Mouse (Mus musculus): ENCODE measurements at regions not wholly inside any gene's neighbourhood (a gene's known extent, or its start where the extent isn't known, plus 50 kb on each side); places are given as distances from the start of the nearest gene placed in this dataset.
"Not testable (repeated sequence)": the region's sequence is repeated elsewhere in the genome, so short reads cannot be mapped to it uniquely, and the experiment has no call there.

DNA sequence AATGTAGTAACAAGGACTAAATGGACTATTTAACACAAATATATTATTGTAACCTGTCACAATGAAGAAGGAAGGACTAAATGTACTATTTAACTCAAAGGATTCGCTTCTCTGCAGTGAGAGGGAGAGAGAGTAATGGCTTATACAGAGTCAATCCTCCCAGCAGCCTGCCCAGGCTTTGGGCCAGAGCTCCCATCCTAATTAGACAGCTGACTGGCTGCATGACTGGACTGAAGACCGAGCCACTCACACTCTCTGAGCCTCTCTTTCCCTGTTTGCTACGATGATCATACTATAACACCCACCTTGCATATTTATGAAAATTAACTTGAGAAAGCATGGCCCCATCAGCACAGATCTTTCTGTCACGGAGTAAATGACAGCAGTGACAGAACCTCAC, 360.7 kb upstream of the Cwc22 start:
- H3K27me3 ChIP-seq (ENCODE audit: insufficient read depth, low read length), result no peaks in the 10 kb centered on the region
- H3K36me3 ChIP-seq (replicated peaks), result no peaks in the 10 kb centered on the region
- H3K4me3 ChIP-seq (ENCODE audit: low read depth, low read length), result no peak overlapping the region
- TF ChIP-seq GATA1 (IDR thresholded peaks at IDR 0.05; ENCODE audit: borderline replicate concordance, low read length) (no peak), GATA2 (IDR thresholded peaks at IDR 0.05; ENCODE audit: borderline replicate concordance, low read depth, low read length) (no peak), POLR2AphosphoS5 (IDR thresholded peaks at IDR 0.05; ENCODE audit: insufficient replicate concordance, low read depth, low read length) (no peak), TAL1 (conservative IDR thresholded peaks at IDR 0.05; ENCODE audit: low read depth, low read length) (no peak), CTCF (IDR thresholded peaks at IDR 0.05; ENCODE audit: low read depth, low read length) (no peak)
- H3K4me1 ChIP-seq (ENCODE audit: insufficient read depth, low read depth, low read length), result no peaks in the 10 kb centered on the region
- ATAC-seq (ENCODE audit: extremely low read depth, insufficient number of reproducible peaks, low FRiP score, poor library complexity, severe bottlenecking) (no peak), DNase-seq (ENCODE audit: low spot score) (no peak)
- no peaks in the 10 kb centered on the region for H3K9me3 ChIP-seq (replicated peaks)

DNA sequence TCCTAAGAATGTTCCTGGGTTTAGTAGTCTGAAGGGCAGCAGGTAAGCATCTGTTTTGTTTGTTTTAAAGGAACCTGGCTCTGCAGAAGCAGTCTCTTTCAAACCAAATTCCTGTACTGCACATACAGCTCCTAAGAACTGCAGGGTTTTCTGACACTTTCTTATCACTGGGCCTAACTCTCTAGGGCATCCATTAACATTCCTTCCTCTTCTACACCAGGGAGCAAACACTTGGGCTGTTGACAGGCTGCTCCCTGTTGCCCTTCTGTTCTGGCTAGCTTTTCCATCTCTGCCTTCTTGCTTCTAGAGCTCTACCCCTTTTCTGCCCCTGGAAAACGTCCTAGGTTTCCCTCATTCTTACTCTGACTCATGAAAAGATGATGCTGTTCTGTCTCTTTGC, 345.5 kb upstream of the Cwc22 start:
- H3K4me3 ChIP-seq (ENCODE audit: low read depth, low read length), result no peak overlapping the region
- H3K27me3 ChIP-seq (ENCODE audit: insufficient read depth, low read length), result no peaks in the 10 kb centered on the region
- H3K4me1 ChIP-seq (ENCODE audit: insufficient read depth, low read depth, low read length), result no peaks in the 10 kb centered on the region
- H3K9me3 ChIP-seq (replicated peaks), result no peaks in the 10 kb centered on the region
- TF ChIP-seq GATA2 (IDR thresholded peaks at IDR 0.05; ENCODE audit: borderline replicate concordance, low read depth, low read length) (no peak), GATA1 (IDR thresholded peaks at IDR 0.05; ENCODE audit: borderline replicate concordance, low read length) (no peak), TAL1 (conservative IDR thresholded peaks at IDR 0.05; ENCODE audit: low read depth, low read length) (no peak), CTCF (IDR thresholded peaks at IDR 0.05; ENCODE audit: low read depth, low read length) (no peak), POLR2AphosphoS5 (IDR thresholded peaks at IDR 0.05; ENCODE audit: insufficient replicate concordance, low read depth, low read length) (no peak)
- DNase-seq (ENCODE audit: low spot score) (no peak), ATAC-seq (ENCODE audit: extremely low read depth, insufficient number of reproducible peaks, low FRiP score, poor library complexity, severe bottlenecking) (no peak)
- no peaks in the 10 kb centered on the region for H3K36me3 ChIP-seq (replicated peaks)

DNA sequence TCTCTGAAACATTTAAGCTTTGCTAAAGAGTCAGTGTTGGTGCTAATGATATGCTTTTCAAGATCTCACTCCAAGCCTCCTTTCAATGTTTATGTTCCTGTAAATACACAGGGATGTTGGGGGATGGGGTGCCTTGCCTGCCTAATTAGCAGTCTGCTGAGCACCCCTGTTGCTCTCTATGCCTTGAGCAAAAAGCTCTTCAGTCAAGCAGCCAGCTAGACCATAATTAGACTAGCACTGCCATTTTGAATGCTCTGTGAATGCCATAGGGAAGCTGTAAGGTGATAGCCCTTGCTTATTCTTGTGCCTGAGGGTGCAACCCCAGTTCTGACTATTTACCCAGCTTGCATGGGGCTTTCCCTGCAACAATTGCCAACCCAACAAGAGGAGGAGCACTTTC, 338.6 kb upstream of the Cwc22 start:
- DNase-seq (ENCODE audit: low spot score) (no peak), ATAC-seq (ENCODE audit: extremely low read depth, insufficient number of reproducible peaks, low FRiP score, poor library complexity, severe bottlenecking) (no peak)
- no peaks in the 10 kb centered on the region for H3K4me1 ChIP-seq (ENCODE audit: insufficient read depth, low read depth, low read length)
- H3K9me3 ChIP-seq (replicated peaks), result no peaks in the 10 kb centered on the region
- no peaks in the 10 kb centered on the region for H3K36me3 ChIP-seq (replicated peaks)
- no peaks in the 10 kb centered on the region for H3K27me3 ChIP-seq (ENCODE audit: insufficient read depth, low read length)
- TF ChIP-seq CTCF (IDR thresholded peaks at IDR 0.05; ENCODE audit: low read depth, low read length) (no peak), GATA2 (IDR thresholded peaks at IDR 0.05; ENCODE audit: borderline replicate concordance, low read depth, low read length) (no peak), GATA1 (IDR thresholded peaks at IDR 0.05; ENCODE audit: borderline replicate concordance, low read length) (no peak), TAL1 (conservative IDR thresholded peaks at IDR 0.05; ENCODE audit: low read depth, low read length) (no peak), POLR2AphosphoS5 (IDR thresholded peaks at IDR 0.05; ENCODE audit: insufficient replicate concordance, low read depth, low read length) (no peak)
- no peak overlapping the region for H3K4me3 ChIP-seq (ENCODE audit: low read depth, low read length)

DNA sequence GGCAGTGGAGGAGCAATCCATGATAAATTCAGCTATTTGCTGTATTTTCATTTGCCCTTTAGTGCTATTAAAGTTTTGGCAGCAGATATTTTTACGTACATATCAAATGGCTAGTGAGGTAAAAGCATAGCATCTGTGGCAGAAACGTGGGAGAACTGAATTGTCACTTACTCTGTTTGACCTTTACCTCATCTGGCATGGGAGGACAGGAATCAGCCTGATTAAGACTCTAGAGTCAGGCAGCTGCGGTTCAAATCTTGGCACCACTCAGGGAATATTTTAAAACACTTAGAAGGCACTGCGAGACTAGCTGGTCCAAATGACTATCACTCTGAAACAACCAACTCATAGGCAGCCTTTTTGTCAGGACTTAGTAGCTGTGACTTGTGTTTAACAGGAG, 337.4 kb upstream of the Cwc22 start:
- no peak for ATAC-seq (ENCODE audit: extremely low read depth, insufficient number of reproducible peaks, low FRiP score, poor library complexity, severe bottlenecking)
- H3K9me3 ChIP-seq (replicated peaks), result no peaks in the 10 kb centered on the region

DNA sequence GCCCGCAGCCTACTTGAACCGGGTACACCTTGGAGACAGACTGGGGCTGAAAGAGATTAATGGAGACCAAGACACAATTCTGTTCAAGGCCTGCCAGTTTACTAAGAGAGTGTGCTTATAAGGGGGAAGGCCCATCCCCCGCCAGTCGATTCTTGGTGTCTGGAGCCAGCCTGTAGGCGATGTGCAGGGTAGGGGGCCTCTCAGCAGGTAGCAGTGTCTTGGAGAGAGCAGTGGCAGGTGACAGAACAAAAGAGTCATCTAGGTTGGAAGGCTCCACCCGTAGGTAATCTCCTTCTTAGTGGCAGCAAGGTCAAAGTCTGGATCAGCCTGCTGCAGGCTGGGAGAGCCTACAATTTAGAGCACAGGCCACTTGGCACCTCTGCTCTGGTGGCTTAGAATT, 335.7 kb upstream of the Cwc22 start:
- H3K27me3 ChIP-seq (ENCODE audit: insufficient read depth, low read length); DNase-seq (ENCODE audit: low spot score); H3K4me3 ChIP-seq (ENCODE audit: low read depth, low read length); ATAC-seq (ENCODE audit: extremely low read depth, insufficient number of reproducible peaks, low FRiP score, poor library complexity, severe bottlenecking); H3K36me3 ChIP-seq (replicated peaks); H3K9me3 ChIP-seq (replicated peaks); H3K4me1 ChIP-seq (ENCODE audit: insufficient read depth, low read depth, low read length): not testable (repeated sequence)

More for the DNA sequence above, 337.4 kb upstream of the Cwc22 start:
- no peaks in the 10 kb centered on the region for H3K36me3 ChIP-seq (replicated peaks)
- DNase-seq (ENCODE audit: low spot score), result no peak
- no peaks in the 10 kb centered on the region for H3K27me3 ChIP-seq (ENCODE audit: insufficient read depth, low read length)
- H3K4me1 ChIP-seq (ENCODE audit: insufficient read depth, low read depth, low read length), result no peaks in the 10 kb centered on the region
- no peak overlapping the region for H3K4me3 ChIP-seq (ENCODE audit: low read depth, low read length)
- TF ChIP-seq GATA1 (IDR thresholded peaks at IDR 0.05; ENCODE audit: borderline replicate concordance, low read length) (no peak), POLR2AphosphoS5 (IDR thresholded peaks at IDR 0.05; ENCODE audit: insufficient replicate concordance, low read depth, low read length) (no peak), CTCF (IDR thresholded peaks at IDR 0.05; ENCODE audit: low read depth, low read length) (no peak), GATA2 (IDR thresholded peaks at IDR 0.05; ENCODE audit: borderline replicate concordance, low read depth, low read length) (no peak), TAL1 (conservative IDR thresholded peaks at IDR 0.05; ENCODE audit: low read depth, low read length) (no peak)

DNA sequence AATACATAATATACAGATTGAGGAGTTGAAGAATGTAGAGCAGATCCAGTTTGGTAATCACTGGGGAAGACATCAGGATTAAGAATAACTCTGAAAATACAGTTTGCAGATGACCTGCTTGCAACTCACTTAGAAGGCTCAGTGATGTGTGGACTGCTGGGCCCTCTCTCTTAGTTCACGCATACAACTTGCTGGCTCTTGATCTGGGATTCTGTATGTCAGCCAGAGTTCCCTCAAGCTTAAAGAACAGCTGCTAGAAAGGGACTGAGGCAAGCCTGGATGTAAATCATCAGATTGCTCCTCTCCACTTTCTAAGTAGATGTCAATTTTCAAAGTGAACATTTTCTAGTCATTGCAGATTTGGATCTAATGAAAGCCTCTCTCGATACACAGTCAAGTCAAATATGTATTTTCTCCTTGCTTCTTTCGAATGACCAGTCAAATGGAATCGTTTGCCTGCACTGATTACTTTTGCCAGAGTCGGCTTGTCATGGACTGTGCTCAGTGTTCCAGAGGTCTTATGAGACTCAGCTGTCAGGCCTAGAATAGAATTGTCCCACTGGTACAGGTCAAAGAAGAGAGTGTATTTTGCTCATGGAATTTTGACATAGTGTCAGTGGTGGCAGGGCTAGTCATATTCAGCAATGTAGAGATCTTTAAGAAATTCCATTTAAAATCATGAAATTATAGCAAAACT, 334.2 kb upstream of the Cwc22 start:
- TF ChIP-seq GATA1 (IDR thresholded peaks at IDR 0.05; ENCODE audit: borderline replicate concordance, low read length), result no peak
- no peak for TF ChIP-seq TAL1 (conservative IDR thresholded peaks at IDR 0.05; ENCODE audit: low read depth, low read length)
- no peak for TF ChIP-seq POLR2AphosphoS5 (IDR thresholded peaks at IDR 0.05; ENCODE audit: insufficient replicate concordance, low read depth, low read length)
- no peak for TF ChIP-seq GATA2 (IDR thresholded peaks at IDR 0.05; ENCODE audit: borderline replicate concordance, low read depth, low read length)
- no peak for TF ChIP-seq CTCF (IDR thresholded peaks at IDR 0.05; ENCODE audit: low read depth, low read length)
- Histone ChIP-seq H3K27me3 (ENCODE audit: insufficient read depth, low read length) (no peaks in the 10 kb centered on the region; the same call in 1 of the 2 replicates), H3K36me3 (replicated peaks) (no peaks in the 10 kb centered on the region), H3K4me1 (ENCODE audit: insufficient read depth, low read depth, low read length) (no peaks in the 10 kb centered on the region), H3K4me3 (ENCODE audit: low read depth, low read length) (no peak overlapping the region), H3K9me3 (replicated peaks) (no peaks in the 10 kb centered on the region)
- DNase-seq (ENCODE audit: low spot score), result no peak
- no peak for ATAC-seq (ENCODE audit: extremely low read depth, insufficient number of reproducible peaks, low FRiP score, poor library complexity, severe bottlenecking)

All from G1E (cell line).